Mouse (Mus musculus) hindbrain, embryonic 14.5 days (tissue): Measurements from ENCODE around the gene Atp6v1e1. TPM values are rescaled to one million over a fixed set of nuclear protein-coding genes. Genes with fewer than 3 reads are reported as not detected.
A peak's percentile ranks its signal among the peaks of the same experiment; 100 is the strongest.
"Not testable (repeated sequence)": the region's sequence is repeated elsewhere in the genome, so short reads cannot be mapped to it uniquely, and the experiment has no call there.

Experiments used
- ATAC-seq: fragments of 200-750 bp; cut with Nextera tagmentation; 2 replicates; pipeline ENCODE4 v1.8.0; 2017; ENCODE audit warnings: moderate number of reproducible peaks, mild to moderate bottlenecking, moderate TSS enrichment, moderate library complexity; ENCODE audit not compliant: low FRiP score
- DNase-seq: peaks from one replicate; pipeline ENCODE4 v3.0.0-alpha.2; 2015; ENCODE audit warnings: low spot score
- H3K27ac ChIP-seq: fragments of 300-500 bp; sonication (generic); 2 replicates; pipeline ENCODE4 v1.5.1; 2014; ENCODE audit warnings: mild to moderate bottlenecking, moderate library complexity
- H3K27me3 ChIP-seq: fragments of 300-500 bp; sonication (generic); 2 replicates; pipeline ENCODE4 v1.6.1; 2014; ENCODE audit warnings: mild to moderate bottlenecking, low read length, mixed read lengths; ENCODE audit not compliant: control insufficient read depth, insufficient read depth
- H3K36me3 ChIP-seq: fragments of 300-500 bp; sonication (generic); replicated peaks from 2 replicates; pipeline ENCODE4 v1.6.1; 2014; ENCODE audit not compliant: control insufficient read depth, insufficient read depth
- H3K4me1 ChIP-seq: fragments of 300-500 bp; sonication (generic); replicated peaks from 2 replicates; pipeline ENCODE4 v1.6.1; 2014; ENCODE audit warnings: antibody characterized with exemption, low read length, mixed read lengths; ENCODE audit not compliant: control insufficient read depth, insufficient read depth
- H3K4me2 ChIP-seq: fragments of 300-500 bp; sonication (generic); replicated peaks from 2 replicates; pipeline ENCODE4 v1.6.1; 2014; ENCODE audit warnings: mild to moderate bottlenecking, moderate library complexity
- H3K4me3 ChIP-seq: fragments of 300-500 bp; sonication (generic); replicated peaks from 2 replicates; pipeline ENCODE4 v1.5.1; 2014; ENCODE audit warnings: mild to moderate bottlenecking, low read length
- H3K9ac ChIP-seq: fragments of 300-500 bp; sonication (generic); 2 replicates; pipeline ENCODE4 v1.6.1; 2014
- H3K9me3 ChIP-seq: fragments of 300-500 bp; sonication (generic); 2 replicates; pipeline ENCODE4 v1.6.1; 2016; ENCODE audit warnings: low read length; ENCODE audit not compliant: control insufficient read depth
- WGBS: fragments of 180-500 bp; shearing (Covaris S2); extraction: QIAGEN DNeasy Blood & Tissue Kit; methylation state at CpG from one replicate; pipeline ENCODE4 v1.1.7; 2014; 5-methylcytosine and 5-hydroxymethylcytosine counted together
- polyA plus RNA-seq: library from polyadenylated mRNA; unstranded; fragments of >200 nt; fragmentation: Nextera tagmentation; extraction: Ambion mirVana; gene quantifications from 2 replicates; pipeline ENCODE4 v1.2.1, GENCODE M21; 2014

Atp6v1e1 gene
- polyA plus RNA-seq, result 297 and 309 TPM in 2 replicates

DNA sequence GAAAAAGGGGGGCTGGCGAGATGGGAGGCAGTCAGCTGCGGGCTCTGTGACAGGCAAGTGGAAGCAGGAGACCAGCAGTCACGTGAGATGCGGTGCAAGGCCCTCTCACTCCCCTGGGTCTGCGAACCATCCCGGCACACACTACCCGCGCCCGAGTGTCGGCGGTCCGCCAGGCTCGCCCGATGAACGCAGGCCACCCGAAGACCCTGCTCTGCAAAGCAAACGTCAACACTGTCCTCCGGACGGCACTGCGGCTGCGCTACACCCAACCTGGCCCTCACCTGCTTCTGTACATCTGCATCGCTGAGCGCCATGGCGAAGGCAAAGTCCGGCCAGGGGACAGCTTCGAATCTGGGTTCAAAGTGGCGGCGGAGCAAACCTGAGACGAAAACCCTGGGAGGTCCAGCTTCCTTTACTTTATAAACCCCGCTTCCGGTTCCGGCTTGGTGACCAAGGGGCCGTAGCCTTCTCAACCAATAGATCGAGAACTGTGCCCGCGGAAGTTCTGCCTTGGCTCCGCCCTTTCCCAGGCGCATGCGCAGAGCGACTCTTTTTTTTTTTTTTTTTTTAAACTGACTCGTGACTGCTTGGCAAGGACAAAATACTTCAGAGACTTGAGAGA lies at the start of gene Atp6v1e1:
TSS of gene Atp6v1e1 (minus strand) at position 487 of the 622 bp plus-strand sequence.
- Histone ChIP-seq H3K9me3 (no peaks in the 10 kb centered on the region), H3K27me3 (no peaks in the 10 kb centered on the region), H3K27ac (peak within 1 kb of the TSS; percentile 86), H3K4me3 (peak within 1 kb of the TSS; percentile 71), H3K4me2 (peak within 1 kb of the TSS; percentile 73), H3K36me3 (peaks cover 15% of the 10 kb centered on the region), H3K9ac (peak within 1 kb of the TSS; percentile 75), H3K4me1 (peaks cover 17% of the 10 kb centered on the region)
- under 1% methylated on average over 41 of the region's 41 CpGs for WGBS
- DNase-seq (peak; percentile 94), ATAC-seq (peak; percentile 96)

DNA sequence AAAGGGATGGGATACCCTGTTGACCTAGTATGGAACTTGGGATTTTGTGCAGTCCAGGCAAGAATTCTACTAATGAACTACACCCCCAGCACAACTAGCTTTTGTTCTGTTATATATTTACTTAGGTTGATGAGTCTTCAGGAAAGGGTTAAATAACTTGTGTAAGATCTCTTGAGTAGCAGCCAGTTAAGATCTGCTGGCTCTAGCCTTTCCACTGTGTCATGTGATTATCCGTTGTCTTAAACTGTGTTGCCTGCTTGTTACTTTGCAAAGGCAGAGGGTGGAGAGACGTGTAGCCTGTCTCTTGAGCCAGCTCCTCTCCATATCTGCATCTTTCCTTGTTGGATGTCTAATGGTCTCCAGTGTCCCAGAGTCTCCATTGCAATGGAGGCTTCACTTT lies 48.7 kb upstream of the Atp6v1e1 start:
- no peaks in the 10 kb centered on the region for H3K27me3 ChIP-seq
- WGBS, result 87% methylated on average over 2 of the region's 2 CpGs
- H3K9ac ChIP-seq, result no peak overlapping the region
- H3K36me3 ChIP-seq, result peaks cover 31% of the 10 kb centered on the region
- no peak overlapping the region for H3K27ac ChIP-seq
- DNase-seq (no peak), ATAC-seq (no peak)
- H3K4me2 ChIP-seq, result no peak overlapping the region
- no peak overlapping the region for H3K4me3 ChIP-seq
- no peaks in the 10 kb centered on the region for H3K4me1 ChIP-seq
- H3K9me3 ChIP-seq, result no peaks in the 10 kb centered on the region

DNA sequence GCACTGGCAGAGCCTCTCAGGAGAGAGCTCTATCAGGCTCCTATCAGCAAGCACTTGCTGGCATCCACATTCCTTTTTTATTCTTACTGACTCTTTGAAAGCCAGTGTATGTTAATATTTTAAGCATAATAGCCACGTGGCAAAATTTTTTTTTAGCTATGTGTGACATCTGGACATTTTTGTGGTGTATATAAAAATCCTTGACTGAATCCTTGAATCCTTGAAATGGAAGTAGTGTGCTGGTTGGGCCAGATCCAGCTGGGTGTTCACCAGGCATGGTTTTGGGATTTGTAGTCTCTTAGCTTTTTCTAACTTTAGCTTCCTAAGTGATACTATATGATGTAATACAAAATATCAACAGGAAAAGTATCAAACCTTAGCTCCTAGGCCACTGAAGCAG lies 46.2 kb upstream of the Atp6v1e1 start:
- no peaks in the 10 kb centered on the region for H3K27me3 ChIP-seq
- H3K9ac ChIP-seq, result no peak overlapping the region
- no peak for DNase-seq
- H3K27ac ChIP-seq, result no peak overlapping the region
- 88% methylated on average over 1 of the region's 1 CpGs for WGBS
- ATAC-seq, result no peak
- peaks cover 43% of the 10 kb centered on the region for H3K36me3 ChIP-seq
- H3K9me3 ChIP-seq, result no peaks in the 10 kb centered on the region
- H3K4me1 ChIP-seq, result no peaks in the 10 kb centered on the region
- H3K4me3 ChIP-seq, result no peak overlapping the region
- no peak overlapping the region for H3K4me2 ChIP-seq

DNA sequence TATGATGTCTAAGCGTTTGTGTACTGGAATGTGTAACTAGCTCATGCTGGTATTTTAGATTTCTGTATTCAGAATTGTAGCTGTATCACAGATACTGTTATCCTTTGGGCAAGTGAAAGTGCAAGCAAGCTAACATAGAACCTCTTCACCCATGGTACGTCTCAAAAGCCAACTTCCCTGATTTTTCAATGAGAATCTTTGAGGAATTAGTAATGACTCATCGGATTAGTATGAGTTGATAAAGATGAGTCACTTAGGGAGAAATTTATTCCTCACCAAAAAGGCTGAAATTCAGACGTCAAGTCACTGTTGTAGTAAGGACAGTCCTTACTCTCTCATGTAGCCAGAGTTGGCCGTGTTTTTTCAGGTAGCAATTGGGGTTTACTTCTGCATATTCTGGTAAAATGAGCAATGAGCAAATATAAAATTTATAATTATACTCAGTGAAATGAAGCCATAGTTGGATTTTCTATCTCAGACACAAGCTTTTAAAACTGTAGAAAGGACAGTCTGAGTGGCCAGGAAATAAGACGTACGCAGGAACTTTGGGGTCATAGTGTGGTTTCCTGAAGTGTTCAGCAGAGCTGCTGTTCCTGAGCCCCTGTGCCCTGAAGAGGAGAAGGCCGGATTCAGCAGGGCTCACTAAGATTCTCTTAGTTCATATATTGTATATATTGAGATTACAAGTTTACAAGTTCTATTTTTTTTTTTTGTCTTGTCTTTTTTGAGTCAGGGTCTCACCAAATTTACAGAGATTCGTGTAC lies 43.6 kb upstream of the Atp6v1e1 start:
- no peak overlapping the region for H3K9ac ChIP-seq
- H3K4me3 ChIP-seq, result no peak overlapping the region
- DNase-seq (no peak), ATAC-seq (no peak)
- no peaks in the 10 kb centered on the region for H3K27me3 ChIP-seq
- peaks cover 38% of the 10 kb centered on the region for H3K36me3 ChIP-seq
- H3K9me3 ChIP-seq, result no peaks in the 10 kb centered on the region
- 90% methylated on average over 9 of the region's 9 CpGs for WGBS
- H3K4me1 ChIP-seq, result no peaks in the 10 kb centered on the region
- H3K4me2 ChIP-seq, result no peak overlapping the region
- no peak overlapping the region for H3K27ac ChIP-seq

DNA sequence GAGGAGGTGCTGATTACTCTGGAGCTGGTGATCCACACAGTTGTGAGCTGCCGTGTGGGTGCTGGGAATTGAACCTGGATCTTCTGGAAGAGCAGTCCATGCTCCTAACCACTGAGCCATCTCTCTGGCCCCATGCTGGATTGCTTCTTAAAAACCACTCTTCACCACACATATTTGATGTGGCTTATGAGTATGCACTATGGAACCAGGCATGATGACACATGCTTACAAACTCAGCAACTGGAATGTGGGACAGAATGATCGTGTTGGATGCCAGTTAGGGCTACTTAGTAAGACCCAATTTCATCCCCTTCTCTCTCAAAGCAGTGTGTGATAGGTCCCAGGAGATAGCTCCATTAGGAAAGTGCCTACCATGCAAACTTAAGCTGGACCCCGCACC lies 37.5 kb upstream of the Atp6v1e1 start:
- H3K27me3 ChIP-seq, result no peaks in the 10 kb centered on the region
- ATAC-seq (no peak), DNase-seq (no peak)
- no peak overlapping the region for H3K9ac ChIP-seq
- no peaks in the 10 kb centered on the region for H3K9me3 ChIP-seq
- H3K27ac ChIP-seq, result no peak overlapping the region
- H3K4me3 ChIP-seq, result no peak overlapping the region
- no peak overlapping the region for H3K4me2 ChIP-seq
- no peaks in the 10 kb centered on the region for H3K4me1 ChIP-seq
- H3K36me3 ChIP-seq, result peaks cover 16% of the 10 kb centered on the region; the same call in 1 of the 2 replicates
- WGBS, result 97% methylated on average over 3 of the region's 3 CpGs

DNA sequence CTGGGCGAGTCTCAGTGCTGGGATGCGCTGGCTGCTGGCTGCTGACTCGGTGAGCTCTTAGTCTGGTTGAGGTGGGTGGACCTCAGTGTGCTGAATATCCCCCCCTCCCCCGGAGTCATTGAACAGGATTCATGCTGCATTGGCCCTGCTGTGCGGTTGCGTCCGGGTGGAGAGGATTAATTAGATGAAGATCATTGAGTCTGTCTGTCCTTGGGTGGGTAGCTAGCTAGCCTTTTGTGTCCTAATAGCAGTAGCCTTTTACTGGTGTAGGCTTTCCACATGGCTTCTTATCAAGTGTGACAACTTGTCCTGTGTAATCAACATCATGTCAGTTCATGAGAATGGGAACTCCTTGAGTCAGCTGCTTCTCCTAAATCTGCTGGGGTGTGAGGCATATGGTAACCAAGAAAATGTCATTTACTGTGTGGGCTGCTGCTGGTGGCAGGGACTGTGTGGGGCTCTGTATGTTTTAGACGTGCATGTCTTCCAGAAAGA lies 35.7 kb upstream of the Atp6v1e1 start:
- Histone ChIP-seq H3K9ac (no peak overlapping the region), H3K4me3 (no peak overlapping the region), H3K27me3 (no peaks in the 10 kb centered on the region), H3K4me2 (no peak overlapping the region), H3K27ac (peak overlapping the region; percentile 32), H3K36me3 (peaks cover 21% of the 10 kb centered on the region; the same call in 1 of the 2 replicates), H3K9me3 (no peaks in the 10 kb centered on the region), H3K4me1 (no peaks in the 10 kb centered on the region)
- DNase-seq (no peak), ATAC-seq (peak; percentile 66; the same call in 1 of the 2 replicates)
- 36% methylated on average over 8 of the region's 8 CpGs for WGBS

DNA sequence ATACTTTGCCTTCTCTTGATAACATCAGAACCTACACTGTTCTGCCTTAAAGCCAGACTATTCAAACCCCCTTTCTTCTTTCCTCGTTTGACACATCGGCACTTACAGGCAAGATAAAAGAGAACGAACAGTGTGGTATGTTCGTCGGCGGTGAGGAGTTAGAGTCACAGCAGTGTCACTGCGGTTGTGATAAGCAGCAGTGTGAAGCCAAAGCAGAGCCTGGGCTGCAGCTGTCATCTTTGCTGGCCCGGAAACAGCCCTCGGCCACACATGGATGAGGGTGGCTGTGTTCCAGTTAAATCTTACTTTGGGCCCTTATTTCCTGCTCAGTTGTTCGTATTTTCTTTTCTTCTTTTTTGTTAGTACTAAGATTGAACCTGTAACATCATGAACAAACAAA lies 31.8 kb upstream of the Atp6v1e1 start:
- H3K27me3 ChIP-seq, result no peaks in the 10 kb centered on the region
- no peaks in the 10 kb centered on the region for H3K4me1 ChIP-seq
- no peak overlapping the region for H3K9ac ChIP-seq
- WGBS, result 85% methylated on average over 10 of the region's 10 CpGs
- DNase-seq (no peak), ATAC-seq (no peak)
- no peaks in the 10 kb centered on the region for H3K9me3 ChIP-seq
- peaks cover 41% of the 10 kb centered on the region for H3K36me3 ChIP-seq
- H3K4me3 ChIP-seq, result no peak overlapping the region
- H3K27ac ChIP-seq, result no peak overlapping the region
- no peak overlapping the region for H3K4me2 ChIP-seq

DNA sequence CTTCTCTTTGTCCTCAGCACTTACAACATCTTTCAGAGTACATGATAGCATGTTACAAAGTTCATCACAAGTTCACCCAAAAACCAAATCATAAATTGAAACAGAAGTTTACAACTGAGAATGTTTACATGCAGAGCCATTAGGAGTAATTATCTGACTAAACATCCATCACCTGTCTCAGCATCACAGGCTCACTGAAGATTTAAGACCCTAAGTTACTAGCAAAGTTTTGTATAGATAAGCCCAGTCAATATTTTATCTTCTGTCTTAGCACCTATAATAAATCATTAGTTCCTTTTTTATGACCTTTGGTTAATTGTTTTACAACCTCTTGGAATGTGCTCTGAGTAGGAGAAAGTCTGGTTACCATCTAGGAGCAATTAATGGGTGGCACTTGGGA lies 28.1 kb upstream of the Atp6v1e1 start:
- DNase-seq, H3K27me3 ChIP-seq: not testable (repeated sequence)

DNA sequence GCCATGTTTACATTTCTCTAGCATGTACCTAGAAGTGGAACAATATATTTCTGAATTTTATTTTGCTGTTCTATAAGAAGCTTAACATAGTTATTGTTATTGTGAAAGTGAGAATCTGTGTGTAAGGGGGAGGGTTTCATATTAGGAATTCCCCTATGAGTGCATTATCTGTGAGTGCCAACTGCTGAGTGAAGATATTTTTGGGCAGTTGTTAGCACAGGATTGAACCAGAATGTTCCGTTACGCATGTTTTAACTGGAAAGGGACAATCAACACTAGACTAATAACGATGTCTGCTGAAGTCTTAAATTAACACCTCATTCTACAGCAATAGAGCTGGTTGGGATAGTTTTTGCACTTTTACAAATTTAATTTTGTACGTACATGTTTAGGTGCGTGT lies 19.2 kb upstream of the Atp6v1e1 start:
- Histone ChIP-seq H3K4me1 (peaks cover 10% of the 10 kb centered on the region), H3K9ac (no peak overlapping the region), H3K4me2 (no peak overlapping the region), H3K27ac (no peak overlapping the region), H3K9me3 (no peaks in the 10 kb centered on the region), H3K27me3 (no peaks in the 10 kb centered on the region), H3K36me3 (no peaks in the 10 kb centered on the region), H3K4me3 (no peak overlapping the region)
- DNase-seq, result no peak
- WGBS, result 95% methylated on average over 5 of the region's 5 CpGs
- ATAC-seq, result no peak

More for the DNA sequence above, 28.1 kb upstream of the Atp6v1e1 start:
- H3K9ac ChIP-seq, ATAC-seq, H3K4me1 ChIP-seq, H3K4me2 ChIP-seq, H3K4me3 ChIP-seq, H3K27ac ChIP-seq, H3K9me3 ChIP-seq: not testable (repeated sequence)
- peaks cover 50% of the 10 kb centered on the region for H3K36me3 ChIP-seq
